Mouse (Mus musculus) megakaryocyte, embryonic 14.5 days (primary cell): ENCODE results near the gene Rab40c.

Source experiments
- FLI1 ChIP-seq: IDR thresholded peaks from 2 replicates; pipeline ENCODE4 v1.6.1; 2012; ENCODE audit warnings: low read length, inconsistent platforms, mixed read lengths
- GATA1 ChIP-seq: IDR thresholded peaks from 3 replicates; pipeline ENCODE4 v1.6.1; 2012; ENCODE audit warnings: mixed read lengths, low read length, inconsistent platforms, borderline replicate concordance

DNA sequence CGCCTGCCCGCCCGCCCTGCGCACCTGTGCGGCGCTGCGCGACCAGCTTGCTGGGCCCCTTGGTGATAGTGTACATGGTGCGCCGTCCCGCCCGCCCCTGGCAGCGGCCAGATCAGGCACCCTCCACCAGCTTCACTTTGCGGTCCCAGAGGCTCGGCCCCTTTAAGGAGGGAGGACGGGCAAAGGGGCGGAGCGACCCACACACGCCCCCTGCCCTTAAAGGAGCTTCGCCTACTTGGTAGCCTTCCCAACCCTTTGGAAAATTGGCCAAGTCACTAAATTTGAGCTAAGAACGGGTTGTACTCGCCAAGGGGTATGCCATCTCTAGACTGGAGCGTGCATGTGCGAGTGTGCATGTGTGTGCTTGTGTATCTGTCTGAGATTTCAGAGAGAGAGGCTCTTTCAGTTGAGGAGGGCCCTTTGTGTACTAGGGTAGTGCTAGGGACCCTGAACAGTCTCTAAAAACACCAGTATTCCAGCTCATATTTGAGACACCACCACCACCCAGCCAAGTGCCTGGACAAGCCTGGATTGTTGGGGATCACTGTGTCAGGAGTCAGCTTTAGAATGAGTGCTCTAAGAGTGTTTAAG, 50.8 kb downstream of the Rab40c start, which contains the start of gene Mcrip2:
- TF ChIP-seq GATA1 (no peak), FLI1 (no peak)
